Mouse (Mus musculus): Measurements from ENCODE around the gene Gprc5a. TPM values are rescaled to one million over a fixed set of nuclear protein-coding genes. Genes with fewer than 3 reads are reported as not detected.

Gprc5a gene
- 107 and 117 TPM in 2 replicates for polyA plus RNA-seq (2012; rRNA removed)

GRCm38 (mm10) chr6:135065236-135065957 lies at the start of gene Gprc5a:
TSS of gene Gprc5a (plus strand) at chr6:135065651.

GRCm38 (mm10) chr6:135118183-135118582 lies 52.7 kb downstream of the Gprc5a start, which contains the start of gene Gprc5d:
TSS of gene Gprc5d (minus strand) at chr6:135118283.

Other genes starting within 250 kb of the Gprc5a start
- 6.3 and 8.3 TPM in 2 replicates for gene Crebl2, start 235.5 kb upstream of the Gprc5a start, polyA plus RNA-seq (2012; rRNA removed)
- gene Gpr19, start 167.1 kb upstream of the Gprc5a start, polyA plus RNA-seq (2012; rRNA removed): 9.5 and 10.0 TPM in 2 replicates
- 28.3 and 29.7 TPM in 2 replicates for gene Cdkn1b, start 145.2 kb upstream of the Gprc5a start, polyA plus RNA-seq (2012; rRNA removed)
- gene Apold1, start 83.9 kb upstream of the Gprc5a start, polyA plus RNA-seq (2012; rRNA removed): 1.4 and 1.7 TPM in 2 replicates
- gene Ddx47, start 54.0 kb upstream of the Gprc5a start, polyA plus RNA-seq (2012; rRNA removed): 27.1 and 32.8 TPM in 2 replicates
- gene Gprc5d, start 52.6 kb downstream of the Gprc5a start, polyA plus RNA-seq (2012; rRNA removed): 0.08 and 0.38 TPM in 2 replicates
- gene Fam234b, start 132.3 kb downstream of the Gprc5a start, polyA plus RNA-seq (2012; rRNA removed): 2.2 and 2.6 TPM in 2 replicates
- gene Hebp1, start 132.4 kb downstream of the Gprc5a start, polyA plus RNA-seq (2012; rRNA removed): 4.2 and 7.5 TPM in 2 replicates
- 0.48 and 0.59 TPM in 2 replicates for gene Gsg1, start 188.7 kb downstream of the Gprc5a start, polyA plus RNA-seq (2012; rRNA removed)
- gene Pbp2, start 244.8 kb downstream of the Gprc5a start, polyA plus RNA-seq (2012; rRNA removed): 0.12 and 0.37 TPM in 2 replicates